14 mouse cellular contexts compared by ENCODE assay signal in the genomic region with DNA sequence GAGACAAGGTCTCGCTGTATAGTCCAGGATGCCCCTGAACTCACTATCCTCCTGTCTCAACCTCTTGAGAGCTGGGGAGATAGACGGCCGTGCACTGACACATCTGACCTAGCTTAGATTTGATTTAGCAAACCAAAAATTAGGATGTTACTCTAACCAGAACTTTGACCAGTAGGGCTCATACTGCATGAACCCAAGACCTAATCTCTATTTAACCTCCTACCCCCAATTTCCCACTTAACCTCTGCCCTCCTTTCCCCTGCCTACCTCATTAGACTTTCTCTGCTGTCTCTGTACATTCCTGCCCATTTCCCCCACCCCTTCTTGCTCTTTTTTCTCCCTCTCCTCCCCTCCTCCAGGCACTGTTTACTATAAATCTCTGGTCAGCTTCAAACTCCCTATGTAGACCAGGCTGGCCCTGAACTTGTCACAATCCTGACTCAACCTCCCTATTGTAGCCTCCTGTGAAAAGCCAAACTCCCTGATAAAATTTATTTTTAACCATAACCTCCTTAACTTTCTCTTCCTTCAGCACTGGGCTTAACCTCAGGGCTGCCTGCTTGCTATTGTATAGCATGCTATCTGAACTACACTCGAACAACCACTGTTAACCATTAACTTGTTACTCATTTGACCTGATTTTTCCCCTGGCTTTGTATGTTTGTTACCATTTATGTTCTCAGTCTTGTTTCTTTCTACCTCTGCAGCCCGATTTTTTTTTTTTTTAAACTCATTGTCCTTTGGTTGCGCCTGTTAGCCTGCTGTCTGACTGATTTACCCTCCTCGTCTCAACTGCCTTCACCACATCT. TPM values are rescaled to one million over a fixed set of nuclear protein-coding genes. Genes with fewer than 3 reads are reported as not detected.
A peak's percentile ranks its signal among the peaks of the same experiment; 100 is the strongest.
DNase-seq lines count a peak whose midpoint lies in the region; ATAC-seq and TF ChIP-seq lines count a peak whose summit lies in the region.
"Had no signal": no experiment of that assay in that cellular context is flagged by ENCODE, and none has a peak within 500 bp of the region (broad histone marks: within the 10 kb centered on the region; RNA-seq: fewer than 3 reads in every experiment).

No protein-coding gene starts in this region.

- no peak for ATAC-seq in embryonic facial prominence, embryonic 13.5 days (ENCODE audit: insufficient number of reproducible peaks, insufficient read depth, low FRiP score, low TSS enrichment, low read depth)
- ATAC-seq in liver, embryonic 14.5 days (ENCODE audit: insufficient read depth), result peak; percentile 27; the same call in 1 of the 2 replicates
- no peak; the same call in 1 of the 2 replicates for ATAC-seq in stomach, embryonic 15.5 days (ENCODE audit: insufficient read depth, low FRiP score, low read depth)

- peaks cover 31% of the 10 kb centered on the region for H3K4me1 ChIP-seq in embryonic facial prominence, embryonic 13.5 days
- peaks cover 68% of the 10 kb centered on the region for H3K4me1 ChIP-seq in embryonic facial prominence, embryonic 10.5 days
- peaks cover 35% of the 10 kb centered on the region for H3K4me1 ChIP-seq in liver, adult 2 months (ENCODE audit: control insufficient read depth, insufficient read depth, low read length)
- peaks cover 0 to 5% of the 10 kb centered on the region in 2 experiments; a peak in 1 of 4 replicates for H3K4me1 ChIP-seq in liver, embryonic 14.5 days (replicated peaks; ENCODE audit: control insufficient read depth in 2 of 2, insufficient read depth in 2 of 2, low read length in 1 of 2)
- H3K4me1 ChIP-seq in stomach, embryonic 15.5 days, result peaks cover 29% of the 10 kb centered on the region

- no peak for TF ChIP-seq CTCF in liver, adult 2 months (IDR thresholded peaks at IDR 0.05; ENCODE audit: low read depth, low read length)
- no peak for TF ChIP-seq CTCF in liver, embryonic 14.5 days (IDR thresholded peaks at IDR 0.05; ENCODE audit: low read depth)

- TF ChIP-seq EP300 in liver, embryonic 14.5 days (IDR thresholded peaks at IDR 0.05; ENCODE audit: low read depth), result no peak

- H3K27ac ChIP-seq in embryonic facial prominence, embryonic 13.5 days, result no peak overlapping the region
- no peak overlapping the region for H3K27ac ChIP-seq in embryonic facial prominence, embryonic 10.5 days (replicated peaks)
- H3K27ac ChIP-seq in liver, adult 2 months (replicated peaks; ENCODE audit: insufficient read depth, low read depth, low read length), result peak overlapping the region; percentile 98
- no peak overlapping the region for H3K27ac ChIP-seq in liver, embryonic 14.5 days
- H3K27ac ChIP-seq in stomach, embryonic 15.5 days, result peak overlapping the region; percentile 86

- no peak overlapping the region for H3K4me3 ChIP-seq in embryonic facial prominence, embryonic 13.5 days
- H3K4me3 ChIP-seq in embryonic facial prominence, embryonic 10.5 days, result no peak overlapping the region
- 0 out of 2 replicates have a peak overlapping the region, but pooled peaks have one; percentile 51 for H3K4me3 ChIP-seq in liver, adult 2 months (ENCODE audit: insufficient read depth, low read depth, low read length)
- H3K4me3 ChIP-seq in liver, embryonic 14.5 days (ENCODE audit: insufficient read depth in 1 of 2, low read depth in 2 of 2, low read length in 2 of 2), result no peak overlapping the region
- H3K4me3 ChIP-seq in stomach, embryonic 15.5 days (replicated peaks), result peak overlapping the region; percentile 20; the same call in 1 of the 2 replicates

- H3K9me3 ChIP-seq in embryonic facial prominence, embryonic 13.5 days, result no peaks in the 10 kb centered on the region
- no peaks in the 10 kb centered on the region for H3K9me3 ChIP-seq in embryonic facial prominence, embryonic 10.5 days
- H3K9me3 ChIP-seq in liver, embryonic 14.5 days (ENCODE audit: control insufficient read depth, low read length), result no peaks in the 10 kb centered on the region
- H3K9me3 ChIP-seq in stomach, embryonic 15.5 days, result no peaks in the 10 kb centered on the region

- TF ChIP-seq POLR2A in liver, adult 2 months (IDR thresholded peaks at IDR 0.05; ENCODE audit: extremely low read depth, insufficient read depth, low read length), result no peak

- no peaks in the 10 kb centered on the region; the same call in 1 of the 2 replicates for H3K27me3 ChIP-seq in embryonic facial prominence, embryonic 13.5 days
- peaks cover 8% of the 10 kb centered on the region; the same call in 1 of the 2 replicates for H3K27me3 ChIP-seq in embryonic facial prominence, embryonic 10.5 days (replicated peaks; ENCODE audit: low read depth, poor library complexity, severe bottlenecking)
- no peaks in the 10 kb centered on the region for H3K27me3 ChIP-seq in liver, adult 2 months (ENCODE audit: control insufficient read depth, insufficient read depth, low read length)
- peaks cover 9% of the 10 kb centered on the region for H3K27me3 ChIP-seq in liver, embryonic 14.5 days (ENCODE audit: control insufficient read depth, insufficient read depth, low read length)
- no peaks in the 10 kb centered on the region for H3K27me3 ChIP-seq in stomach, embryonic 15.5 days (replicated peaks)

- DNase-seq in embryonic facial prominence, embryonic 10.5 days (ENCODE audit: low spot score), result no peak
- peak; percentile 97 for DNase-seq in liver, adult 2 months (ENCODE audit: extremely low read depth, low read depth, low spot score)
- DNase-seq in liver, result no peak
- no peak for DNase-seq in liver, embryonic 14.5 days (ENCODE audit: low read depth in 3 of 3, low spot score in 3 of 3)
- DNase-seq in adrenal gland, postnatal 36 days, result no peak
- DNase-seq in adrenal gland, adult 2 months, result no peak
- DNase-seq: heart, adult 18-20 months; lung, postnatal 36 days; spleen, adult 18-20 months; thymus, adult 18-20 months had no signal

- 0 out of 2 replicates have a peak overlapping the region, but pooled peaks have one; percentile 32 for H3K9ac ChIP-seq in embryonic facial prominence, embryonic 13.5 days
- peak overlapping the region; percentile 43 for H3K9ac ChIP-seq in liver, adult 2 months (ENCODE audit: low read depth, low read length)
- no peak overlapping the region for H3K9ac ChIP-seq in liver, embryonic 14.5 days (replicated peaks)
- no peak overlapping the region for H3K9ac ChIP-seq in stomach, embryonic 15.5 days

- H3K36me3 ChIP-seq in embryonic facial prominence, embryonic 13.5 days, result peaks cover 39% of the 10 kb centered on the region
- peaks cover 34% of the 10 kb centered on the region for H3K36me3 ChIP-seq in embryonic facial prominence, embryonic 10.5 days (replicated peaks)
- no peaks in the 10 kb centered on the region for H3K36me3 ChIP-seq in liver, adult 2 months (ENCODE audit: control insufficient read depth, insufficient read depth, low read length)
- no peaks in the 10 kb centered on the region for H3K36me3 ChIP-seq in liver, embryonic 14.5 days (replicated peaks; ENCODE audit: control insufficient read depth, insufficient read depth, low read depth)
- no peaks in the 10 kb centered on the region for H3K36me3 ChIP-seq in stomach, embryonic 15.5 days

- H3K79me2 ChIP-seq in liver, adult 2 months (ENCODE audit: control insufficient read depth, insufficient read depth, low read length), result peaks cover 5% of the 10 kb centered on the region; the same call in 1 of the 2 replicates

- WGBS in embryonic facial prominence, embryonic 13.5 days, result 54% methylated on average over 7 of the region's 7 CpGs
- WGBS in embryonic facial prominence, embryonic 10.5 days, result 60% methylated on average over 7 of the region's 7 CpGs
- 26% methylated on average over 7 of the region's 7 CpGs for WGBS in liver, adult 2 months
- 42% methylated on average over 7 of the region's 7 CpGs for WGBS in liver, embryonic 14.5 days (ENCODE audit: insufficient replicate concordance)
- WGBS in stomach, embryonic 15.5 days, result 55% methylated on average over 7 of the region's 7 CpGs

- no peak overlapping the region for H3K4me2 ChIP-seq in embryonic facial prominence, embryonic 13.5 days
- peak overlapping the region; percentile 39 for H3K4me2 ChIP-seq in liver, embryonic 14.5 days (ENCODE audit: low read depth)
- peak overlapping the region; percentile 73 for H3K4me2 ChIP-seq in stomach, embryonic 15.5 days

RNA-seq across cellular contexts. Expression of a gene that starts 4.0 kb away (rescaled TPM):
- 5.8 and 7.5 TPM in 2 replicates for polyA plus RNA-seq in embryonic facial prominence, embryonic 13.5 days (2015; fragmentation: Nextera tagmentation; extraction: Ambion mirVana)
- 5.0 and 5.4 TPM in 2 replicates for polyA plus RNA-seq in embryonic facial prominence, embryonic 10.5 days (2016; fragmentation: Nextera tagmentation; extraction: Ambion mirVana)
- 0.74 and 1.7 TPM in 2 replicates for total RNA-seq in liver, adult 2 months (2014; rRNA removed)
- polyA plus RNA-seq in liver, adult 2 months (2012; rRNA removed), result 12.9 and 22.2 TPM in 2 replicates
- 1.4 and 1.7 TPM in 2 replicates for polyA plus RNA-seq in liver, embryonic 14.5 days (2012; rRNA removed)
- polyA plus RNA-seq in liver, embryonic 14.5 days (2014; fragmentation: Nextera tagmentation; extraction: Ambion mirVana), result 0.79 and 1.2 TPM in 2 replicates
- polyA plus RNA-seq in stomach, embryonic 15.5 days (2015; fragmentation: Nextera tagmentation; extraction: Ambion mirVana), result 4.9 and 5.6 TPM in 2 replicates
- total RNA-seq in adrenal gland, postnatal 36 days (2021), result 10 to 100 TPM in 1 of 2 experiments, 1 to 10 TPM in 1; 7.4 to 14.7 TPM
- 10 to 100 TPM in 1 of 2 experiments, 1 to 10 TPM in 1; 8.2 to 11.9 TPM for total RNA-seq in adrenal gland, adult 2 months (2021)
- 32.9 and 37.6 TPM in 2 replicates for polyA plus RNA-seq in adrenal gland, adult 2 months (2012; rRNA removed)

RNA-seq across cellular contexts. Expression of a gene that starts 34.9 kb away (rescaled TPM):
- 19.2 and 22.5 TPM in 2 replicates for polyA plus RNA-seq in embryonic facial prominence, embryonic 13.5 days (2015; fragmentation: Nextera tagmentation; extraction: Ambion mirVana)
- polyA plus RNA-seq in embryonic facial prominence, embryonic 10.5 days (2016; fragmentation: Nextera tagmentation; extraction: Ambion mirVana), result 17.5 and 17.8 TPM in 2 replicates
- total RNA-seq in liver, adult 2 months (2014; rRNA removed), result 4.0 and 4.4 TPM in 2 replicates
- polyA plus RNA-seq in liver, adult 2 months (2012; rRNA removed), result 15.8 and 16.2 TPM in 2 replicates
- 3.8 and 5.1 TPM in 2 replicates for polyA plus RNA-seq in liver, embryonic 14.5 days (2012; rRNA removed)
- 6.7 and 7.0 TPM in 2 replicates for polyA plus RNA-seq in liver, embryonic 14.5 days (2014; fragmentation: Nextera tagmentation; extraction: Ambion mirVana)
- 14.3 and 16.1 TPM in 2 replicates for polyA plus RNA-seq in stomach, embryonic 15.5 days (2015; fragmentation: Nextera tagmentation; extraction: Ambion mirVana)
- 10 to 100 TPM; 13.2 to 16.0 TPM for total RNA-seq in adrenal gland, postnatal 36 days (2021)
- 10 to 100 TPM in 1 of 2 experiments, 1 to 10 TPM in 1; 9.1 to 18.7 TPM for total RNA-seq in adrenal gland, adult 2 months (2021)
- polyA plus RNA-seq in adrenal gland, adult 2 months (2012; rRNA removed), result 52.4 and 74.3 TPM in 2 replicates

RNA-seq across cellular contexts. Expression of a gene that starts 37.0 kb away (rescaled TPM):
- polyA plus RNA-seq in embryonic facial prominence, embryonic 13.5 days (2015; fragmentation: Nextera tagmentation; extraction: Ambion mirVana), result 5.1 TPM in 1 of 2 replicates, not detected in the other
- polyA plus RNA-seq in embryonic facial prominence, embryonic 10.5 days (2016; fragmentation: Nextera tagmentation; extraction: Ambion mirVana), result 2.1 TPM in 2 replicates
- 0.18 and 0.34 TPM in 2 replicates for total RNA-seq in liver, adult 2 months (2014; rRNA removed)
- 0.06 and 0.39 TPM in 2 replicates for polyA plus RNA-seq in liver, adult 2 months (2012; rRNA removed)
- 0.11 and 0.19 TPM in 2 replicates for polyA plus RNA-seq in liver, embryonic 14.5 days (2012; rRNA removed)
- not detected in 2 replicates for polyA plus RNA-seq in liver, embryonic 14.5 days (2014; fragmentation: Nextera tagmentation; extraction: Ambion mirVana)
- 2.4 and 2.6 TPM in 2 replicates for polyA plus RNA-seq in stomach, embryonic 15.5 days (2015; fragmentation: Nextera tagmentation; extraction: Ambion mirVana)
- 1 to 10 TPM in 1 of 2 experiments, under 1 TPM in 1; 0.93 to 1.3 TPM for total RNA-seq in adrenal gland, postnatal 36 days (2021)
- 1 to 10 TPM; 1.2 to 1.6 TPM for total RNA-seq in adrenal gland, adult 2 months (2021)
- polyA plus RNA-seq in adrenal gland, adult 2 months (2012; rRNA removed), result 2.0 and 2.7 TPM in 2 replicates
- polyA plus RNA-seq: embryonic facial prominence, embryonic 14.5 days; limb, embryonic 11.5 days had no signal

RNA-seq across cellular contexts. Expression of a gene that starts 44.0 kb away (rescaled TPM):
- 54.6 and 59.4 TPM in 2 replicates for polyA plus RNA-seq in embryonic facial prominence, embryonic 13.5 days (2015; fragmentation: Nextera tagmentation; extraction: Ambion mirVana)
- polyA plus RNA-seq in embryonic facial prominence, embryonic 10.5 days (2016; fragmentation: Nextera tagmentation; extraction: Ambion mirVana), result 51.1 and 65.6 TPM in 2 replicates
- total RNA-seq in liver, adult 2 months (2014; rRNA removed), result 1.7 and 3.5 TPM in 2 replicates
- 2.2 and 4.9 TPM in 2 replicates for polyA plus RNA-seq in liver, adult 2 months (2012; rRNA removed)
- polyA plus RNA-seq in liver, embryonic 14.5 days (2012; rRNA removed), result 11.1 and 12.0 TPM in 2 replicates
- polyA plus RNA-seq in liver, embryonic 14.5 days (2014; fragmentation: Nextera tagmentation; extraction: Ambion mirVana), result 7.0 and 7.6 TPM in 2 replicates
- polyA plus RNA-seq in stomach, embryonic 15.5 days (2015; fragmentation: Nextera tagmentation; extraction: Ambion mirVana), result 65.2 and 73.8 TPM in 2 replicates
- 10 to 100 TPM; 21.8 to 49.1 TPM for total RNA-seq in adrenal gland, postnatal 36 days (2021)
- 10 to 100 TPM; 18.8 to 34.5 TPM for total RNA-seq in adrenal gland, adult 2 months (2021)
- polyA plus RNA-seq in adrenal gland, adult 2 months (2012; rRNA removed), result 51.8 and 59.1 TPM in 2 replicates

RNA-seq across cellular contexts. Expression of a gene that starts 50.1 kb away (rescaled TPM):
- polyA plus RNA-seq in embryonic facial prominence, embryonic 13.5 days (2015; fragmentation: Nextera tagmentation; extraction: Ambion mirVana), result 91.8 and 104 TPM in 2 replicates
- polyA plus RNA-seq in embryonic facial prominence, embryonic 10.5 days (2016; fragmentation: Nextera tagmentation; extraction: Ambion mirVana), result 95.5 and 97.0 TPM in 2 replicates
- 15.0 and 16.8 TPM in 2 replicates for total RNA-seq in liver, adult 2 months (2014; rRNA removed)
- 38.7 and 51.4 TPM in 2 replicates for polyA plus RNA-seq in liver, adult 2 months (2012; rRNA removed)
- 13.8 and 18.6 TPM in 2 replicates for polyA plus RNA-seq in liver, embryonic 14.5 days (2012; rRNA removed)
- 16.0 and 19.5 TPM in 2 replicates for polyA plus RNA-seq in liver, embryonic 14.5 days (2014; fragmentation: Nextera tagmentation; extraction: Ambion mirVana)
- polyA plus RNA-seq in stomach, embryonic 15.5 days (2015; fragmentation: Nextera tagmentation; extraction: Ambion mirVana), result 63.2 and 72.3 TPM in 2 replicates
- 10 to 100 TPM; 56.9 to 81.3 TPM for total RNA-seq in adrenal gland, postnatal 36 days (2021)
- total RNA-seq in adrenal gland, adult 2 months (2021), result 10 to 100 TPM; 57.8 to 73.6 TPM
- 276 and 312 TPM in 2 replicates for polyA plus RNA-seq in adrenal gland, adult 2 months (2012; rRNA removed)

Comparison
In these comparisons a context has a peak if more than half of its experiments do, and no peak if none do; other contexts are left out.
1. H3K27ac ChIP-seq: peak in liver, adult 2 months (single experiment) and stomach, embryonic 15.5 days (single experiment); none in embryonic facial prominence, embryonic 13.5 days (single experiment), embryonic facial prominence, embryonic 10.5 days (single experiment) and liver, embryonic 14.5 days (single experiment).
2. H3K4me3 ChIP-seq: peak in liver, adult 2 months (single experiment) and stomach, embryonic 15.5 days (single experiment); none in embryonic facial prominence, embryonic 13.5 days (single experiment), embryonic facial prominence, embryonic 10.5 days (single experiment) and liver, embryonic 14.5 days (0 of 2).
3. H3K9ac ChIP-seq: peak in embryonic facial prominence, embryonic 13.5 days (single experiment) and liver, adult 2 months (single experiment); none in liver, embryonic 14.5 days (single experiment) and stomach, embryonic 15.5 days (single experiment).